Mouse (Mus musculus) bone marrow macrophage, adult 2 months (primary cell): ENCODE data around the gene Tanc2.

Experiments
- CTCF ChIP-seq: IDR thresholded peaks from 2 replicates; pipeline ENCODE4 v1.5.1; 2012; ENCODE audit warnings: low read depth, mild to moderate bottlenecking, low read length, moderate library complexity
- POLR2A ChIP-seq: IDR thresholded peaks from 2 replicates; pipeline ENCODE4 v1.6.1; 2012; ENCODE audit warnings: mild to moderate bottlenecking, low read depth, low read length, borderline replicate concordance

GRCm38 (mm10) chr11:105934303-105934711 lies 344.5 kb downstream of the Tanc2 start:
- TF ChIP-seq CTCF (no peak), POLR2A (no peak)
